Mouse (Mus musculus) liver, embryonic 14.5 days (tissue): Measurements from ENCODE around the gene Macrod1.

Source experiments
- CTCF ChIP-seq: IDR thresholded peaks from 2 replicates; pipeline ENCODE4 v1.5.1; 2016; ENCODE audit warnings: antibody characterized with exemption, low read depth, control low read depth
- EP300 ChIP-seq: IDR thresholded peaks from 2 replicates; pipeline ENCODE4 v1.6.1; 2016; ENCODE audit warnings: antibody characterized with exemption, low read depth

DNA sequence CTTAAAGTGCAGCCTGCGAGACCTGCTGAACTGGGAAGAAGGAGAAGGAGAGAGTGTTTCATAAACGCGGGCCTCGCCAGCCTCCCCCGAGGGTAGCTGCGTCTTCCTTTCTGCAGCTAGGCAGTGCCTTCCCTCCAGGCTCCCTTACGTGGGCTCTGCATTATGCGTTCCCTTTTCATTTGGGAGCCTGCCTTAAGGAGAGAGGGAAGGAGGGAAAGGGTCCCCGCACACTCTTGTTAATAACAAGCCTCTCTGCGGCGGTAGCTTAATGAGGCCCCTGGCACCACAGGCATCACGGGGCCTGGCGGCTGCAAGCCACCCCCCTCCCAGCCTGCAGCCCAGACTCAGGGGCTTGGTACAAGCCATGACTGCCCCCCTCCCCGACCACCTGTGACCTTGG is 57.0 kb downstream of the Macrod1 start:
- TF ChIP-seq CTCF (no peak), EP300 (no peak)
